Mouse (Mus musculus) megakaryocyte progenitor cell, adult 5-6 weeks (primary cell): ENCODE data around the gene Pcca. TPM values are rescaled to one million over a fixed set of nuclear protein-coding genes. Genes with fewer than 3 reads are reported as not detected.
A peak's percentile ranks its signal among the peaks of the same experiment; 100 is the strongest.

Experiments used
- ATAC-seq: replicated peaks from 2 replicates; pipeline ENCODE4 v1.8.0; 2016; ENCODE audit warnings: mild to moderate bottlenecking, moderate TSS enrichment, inconsistent platforms; ENCODE audit not compliant: poor library complexity
- total RNA-seq, 2 experiments: library from RNA; stranded (forward) in 1 of 2; stranded (reverse) in 1 of 2; fragments of 157-497, 149-512 nt in 1 of 2; fragments of 200-1000 nt in 1 of 2; gene quantifications; 2 replicates each; pipeline versions ENCODE4 v1.2.3 to v1.2.4; 2015 to 2017

Gene Pcca
- total RNA-seq, 2 experiments from 2014 or later, result 38.7 to 81.2 TPM

DNA sequence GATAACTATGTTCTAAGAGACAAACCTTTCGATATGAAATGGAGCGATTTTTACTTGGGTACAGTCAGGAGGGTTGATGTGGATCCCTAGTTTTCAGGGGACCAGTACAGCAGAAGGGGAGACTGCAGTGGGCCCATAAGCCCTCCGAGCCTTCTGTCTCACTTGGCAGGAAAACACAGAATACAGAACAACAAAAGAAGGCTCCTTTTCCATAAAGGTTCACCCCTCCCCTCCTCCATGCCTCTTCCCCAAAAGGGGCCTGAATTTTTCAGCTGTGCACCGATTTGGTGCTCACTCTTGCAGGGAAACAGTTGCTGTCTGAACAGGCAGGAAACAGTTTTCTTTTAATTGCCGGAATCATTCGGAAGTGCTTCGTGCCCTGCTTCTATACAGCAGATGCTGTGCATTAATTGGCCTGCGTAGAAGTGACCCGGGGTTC is 348.1 kb downstream of the Pcca start:
- ATAC-seq, result no peak

DNA sequence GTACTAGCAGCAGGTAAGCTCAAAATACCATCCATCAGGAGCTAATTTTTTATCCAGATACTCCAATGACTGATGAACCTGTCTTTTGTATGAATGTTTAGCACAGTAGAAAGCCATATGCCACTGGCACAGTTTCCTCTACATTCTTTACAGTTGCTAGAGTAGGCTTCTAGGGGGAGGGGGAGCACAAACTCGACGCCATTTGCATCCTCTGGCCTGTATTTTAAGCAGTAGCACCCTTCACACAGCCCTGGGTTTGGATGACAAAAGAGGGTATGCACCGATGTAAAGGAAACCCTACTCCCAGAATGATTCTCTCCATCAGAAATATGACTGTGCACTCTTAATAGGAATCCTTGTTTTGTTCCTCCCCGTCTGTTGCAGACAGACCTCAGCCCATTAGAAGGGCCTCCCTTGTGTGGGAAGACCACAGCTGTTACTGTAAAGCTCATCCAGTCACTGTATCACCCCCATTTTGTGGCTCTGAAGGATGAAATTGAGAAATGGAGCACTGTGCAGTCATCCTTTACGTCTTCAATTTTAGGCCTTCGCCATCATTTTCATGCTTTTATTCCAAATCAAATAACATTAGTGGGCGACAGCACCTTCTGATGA is 348.8 kb downstream of the Pcca start:
- ATAC-seq, result no peak

DNA sequence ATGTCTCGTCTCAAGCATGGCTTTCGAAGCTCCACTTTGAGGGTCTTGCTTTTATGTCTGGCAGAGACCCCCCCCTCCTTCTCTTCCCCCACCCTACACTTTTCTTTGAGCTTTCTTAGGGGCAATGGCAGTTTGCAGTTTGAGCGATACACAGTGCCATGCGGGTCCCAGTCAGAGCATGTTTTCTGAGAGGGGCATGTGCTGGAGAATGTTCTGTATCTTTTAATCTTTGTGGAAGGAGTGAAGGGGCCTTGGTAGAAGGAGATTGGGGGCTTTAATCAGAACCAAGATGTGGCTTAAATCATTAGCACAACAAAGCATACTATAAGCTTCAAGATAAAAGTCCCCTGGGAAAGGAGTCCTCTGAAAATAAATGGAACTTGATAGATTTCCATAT is 349.3 kb downstream of the Pcca start:
- no peak for ATAC-seq

DNA sequence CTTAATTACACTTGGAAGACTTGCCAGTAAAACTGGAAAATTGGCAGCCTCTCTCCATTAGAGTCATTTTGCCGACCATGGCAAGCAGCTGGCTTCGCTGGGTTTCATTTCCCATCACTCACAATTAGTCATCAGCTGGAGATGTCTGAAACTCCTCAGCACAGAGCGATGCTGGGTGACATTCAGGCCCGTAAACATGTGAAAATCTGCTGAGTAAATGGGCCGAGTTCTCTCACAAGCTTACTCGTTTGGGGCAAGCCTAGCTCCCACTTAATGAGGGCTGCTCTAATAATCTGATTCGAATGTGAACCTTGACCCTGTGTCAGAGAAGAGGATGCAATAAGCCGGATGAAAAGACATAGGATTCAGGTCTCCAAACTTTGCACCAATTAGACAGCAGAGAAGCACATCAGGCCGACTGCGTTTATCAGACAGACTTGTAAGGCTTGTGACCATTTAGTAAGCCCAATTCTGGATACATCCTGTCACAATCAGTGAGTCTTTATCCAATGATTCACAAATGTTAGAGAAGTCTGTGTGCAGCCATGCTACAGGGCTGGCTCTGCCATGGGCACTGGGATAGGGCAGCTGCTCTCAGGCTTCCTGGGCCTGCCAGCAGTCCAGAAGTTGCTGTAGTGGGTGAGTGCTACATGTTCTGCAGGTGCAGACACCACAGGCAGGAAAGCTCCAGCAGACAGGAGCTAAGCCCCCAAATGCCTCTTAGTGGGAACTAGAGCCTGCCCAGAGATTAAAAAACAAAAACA is 349.9 kb downstream of the Pcca start:
- ATAC-seq, result no peak

DNA sequence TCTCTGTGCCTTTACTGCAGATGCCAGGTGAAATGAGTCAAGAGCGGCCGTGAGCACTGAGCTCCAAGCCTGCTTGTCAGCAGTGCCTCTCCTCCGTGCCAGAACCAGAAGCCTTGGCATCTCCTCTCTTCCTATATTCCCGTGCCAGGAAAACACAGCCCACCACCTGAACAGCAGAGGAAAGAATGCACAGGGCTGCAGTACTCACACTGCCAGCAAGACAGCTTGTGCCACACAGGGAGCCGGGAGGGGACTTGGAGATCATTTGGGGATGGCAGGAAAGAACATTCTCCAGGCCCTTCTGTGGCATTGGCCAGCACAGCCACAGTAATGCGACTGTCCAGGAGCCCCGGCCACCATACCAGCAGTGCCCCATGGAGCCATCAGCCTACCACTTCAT is 351.8 kb downstream of the Pcca start:
- no peak for ATAC-seq

DNA sequence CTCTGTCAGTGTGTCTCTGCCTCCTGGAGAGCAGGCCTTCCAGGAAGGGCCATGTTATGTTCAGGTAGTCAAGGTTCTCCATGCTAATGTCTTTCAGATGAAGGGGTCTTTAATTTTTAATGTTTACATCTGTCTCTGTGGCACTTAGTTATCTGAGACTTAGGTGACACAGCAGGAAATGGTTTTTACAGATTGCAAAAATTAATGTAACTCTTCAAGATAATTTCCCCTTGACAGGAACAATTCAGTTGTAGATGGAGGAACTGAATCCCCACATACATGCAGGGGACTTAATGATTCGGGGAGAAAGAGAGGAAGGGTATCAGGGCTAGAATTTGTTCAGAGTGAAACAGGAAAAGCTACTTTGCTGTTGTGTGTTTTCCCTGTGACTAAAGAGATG is 353.2 kb downstream of the Pcca start:
- ATAC-seq, result no peak

DNA sequence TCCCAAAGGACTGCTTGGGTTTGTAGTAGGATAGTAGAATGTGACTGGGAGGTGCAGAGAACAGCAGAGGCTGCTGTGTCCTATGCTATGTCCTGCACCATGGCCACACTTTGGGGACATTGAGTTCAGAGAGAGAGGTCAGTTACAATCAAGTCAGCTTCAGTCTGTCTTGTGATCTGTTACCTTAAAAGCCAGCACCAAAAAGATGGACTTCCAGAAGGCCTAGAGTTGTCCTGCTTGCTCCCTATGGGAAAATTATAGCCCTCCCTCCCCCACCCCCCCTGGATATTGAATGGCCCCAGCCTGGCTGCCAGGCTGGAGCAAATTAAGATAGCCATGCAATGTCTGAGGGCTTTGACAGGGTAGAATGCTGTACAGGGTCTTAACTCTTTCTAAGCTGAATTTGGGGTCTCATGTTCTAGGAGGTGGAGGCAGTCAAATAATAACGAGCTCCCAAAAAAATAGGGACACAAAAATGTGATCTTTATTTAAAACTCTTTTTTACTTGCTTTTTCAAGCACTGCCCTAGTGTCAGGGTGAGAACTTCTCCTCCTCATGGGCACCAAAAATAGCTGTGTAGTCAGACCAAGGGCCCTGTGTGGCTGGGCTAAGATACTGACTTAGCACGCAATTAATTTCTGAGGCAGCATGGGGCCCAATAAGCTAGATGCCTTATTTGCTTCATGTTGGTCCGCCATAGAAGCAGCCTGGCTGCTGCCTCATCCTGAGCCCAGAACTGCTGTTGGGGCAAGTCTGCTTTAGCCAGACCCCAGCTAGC is 353.8 kb downstream of the Pcca start:
- ATAC-seq, result no peak

DNA sequence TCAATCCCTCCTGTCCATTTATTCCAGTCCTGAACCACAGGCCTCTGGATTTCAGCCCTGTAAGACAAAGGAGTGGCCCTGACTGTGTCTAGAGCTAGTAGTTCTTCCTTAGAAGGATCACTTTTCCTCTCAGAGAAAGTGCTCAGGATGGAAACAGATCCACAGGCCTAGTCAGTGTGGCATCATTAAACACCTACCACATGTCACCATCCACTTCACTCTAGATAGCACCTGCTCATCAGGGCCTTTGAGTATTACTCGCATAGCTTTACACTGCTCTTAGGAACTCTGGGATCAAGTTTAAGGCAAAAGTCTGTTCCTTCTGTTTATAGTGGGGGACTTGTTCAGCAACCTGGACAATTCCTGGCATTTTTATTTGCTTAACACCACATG is 354.4 kb downstream of the Pcca start:
- no peak for ATAC-seq

DNA sequence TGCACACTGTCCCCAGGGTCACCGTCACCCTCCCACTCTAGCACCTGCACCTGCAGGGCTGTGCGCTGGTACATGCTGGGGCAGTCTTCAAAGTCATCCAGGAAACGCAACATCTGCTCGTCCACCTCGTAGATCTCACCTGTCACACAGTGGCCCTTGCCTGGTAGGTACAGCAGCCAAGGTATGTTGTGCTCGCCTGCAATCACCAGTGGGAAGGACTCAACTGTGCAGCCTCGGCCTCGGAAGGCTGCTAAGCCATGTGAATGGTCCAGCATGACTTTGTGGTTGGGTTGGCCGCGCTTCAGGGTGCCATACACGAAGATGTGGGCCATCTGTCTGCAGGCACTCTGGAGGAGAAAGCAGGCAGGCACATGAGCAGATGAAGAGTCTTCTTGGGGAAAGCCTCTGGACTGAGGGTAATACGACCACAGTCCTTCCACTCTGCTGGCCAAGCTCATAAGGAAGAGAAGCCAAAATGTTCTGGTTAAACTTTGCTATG is 357.4 kb downstream of the Pcca start:
- ATAC-seq, result no peak

DNA sequence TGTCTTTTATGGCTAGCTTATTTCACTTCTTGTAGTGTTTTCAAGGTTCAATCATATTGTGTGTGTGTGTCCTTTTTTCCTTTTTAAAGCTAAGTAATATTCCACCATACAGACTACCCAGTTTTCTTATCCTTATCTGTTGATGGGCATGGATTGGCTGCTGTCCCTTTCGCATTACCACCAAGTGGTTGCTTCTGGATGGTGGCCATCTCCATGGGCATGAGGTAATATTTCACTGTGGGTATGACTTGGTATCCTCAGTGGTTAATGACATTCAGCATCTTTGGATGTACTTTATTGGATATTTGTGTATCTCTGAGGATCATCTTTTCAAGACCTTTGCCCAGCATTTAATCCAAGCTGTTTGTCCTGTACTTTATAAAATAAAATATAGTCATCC is 362.0 kb downstream of the Pcca start:
- no peak for ATAC-seq

DNA sequence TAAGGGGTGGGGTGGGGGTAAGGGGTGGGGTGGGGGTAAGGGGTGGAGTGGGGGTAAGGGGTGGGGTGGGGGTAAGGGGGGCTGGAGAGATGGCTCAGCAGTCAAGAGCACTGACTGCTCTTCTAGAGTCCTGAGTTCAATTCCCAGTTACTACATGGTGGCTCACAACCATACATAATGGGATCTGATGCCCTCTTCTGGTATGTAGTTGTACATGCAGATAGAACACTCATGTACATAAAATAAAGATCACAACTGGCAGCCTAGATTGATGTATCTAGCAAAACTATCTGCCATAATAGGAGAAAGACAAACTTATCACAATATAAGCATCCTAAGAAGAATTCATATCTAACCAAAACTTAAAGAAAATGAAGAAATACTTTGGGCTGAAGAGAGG is 364.4 kb downstream of the Pcca start:
- no peak for ATAC-seq

DNA sequence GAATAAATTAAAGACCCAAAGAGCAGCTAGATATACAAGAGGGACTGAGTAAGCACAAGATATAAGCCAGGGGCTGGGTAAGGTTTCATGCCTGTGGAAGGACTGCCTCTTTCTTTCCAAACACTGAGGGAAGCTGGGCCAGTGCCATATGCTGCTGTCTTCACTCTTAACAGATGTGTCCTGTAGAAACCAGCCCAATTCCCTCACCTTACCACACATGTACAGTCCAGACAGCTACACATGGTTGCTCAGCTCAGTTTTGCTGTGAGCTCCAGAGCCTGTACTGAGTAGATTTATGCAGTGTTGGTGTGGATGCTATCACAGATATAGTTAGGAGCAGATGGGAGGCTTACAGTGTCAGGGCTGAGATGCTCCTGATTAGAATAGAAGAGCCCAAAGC is 366.6 kb downstream of the Pcca start:
- ATAC-seq, result no peak

DNA sequence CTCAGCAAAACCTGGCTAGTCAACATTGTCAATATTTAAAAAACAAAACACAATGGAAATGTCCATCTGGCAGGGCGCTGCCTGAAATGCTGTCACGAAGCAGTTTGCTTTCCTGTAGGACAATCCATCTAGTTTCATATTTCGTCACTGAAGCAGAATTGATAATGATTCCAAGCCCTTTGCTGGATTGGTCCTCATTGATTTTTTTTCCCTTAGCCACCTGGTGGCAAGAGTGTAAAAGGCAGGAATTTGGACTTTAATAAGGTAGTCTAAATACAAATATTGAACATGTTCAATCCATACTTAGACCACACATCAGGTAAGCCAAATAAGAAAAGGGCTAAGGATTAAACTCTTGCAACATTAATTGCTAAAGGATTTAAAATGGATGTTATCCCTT is 367.1 kb downstream of the Pcca start:
- ATAC-seq, result no peak

DNA sequence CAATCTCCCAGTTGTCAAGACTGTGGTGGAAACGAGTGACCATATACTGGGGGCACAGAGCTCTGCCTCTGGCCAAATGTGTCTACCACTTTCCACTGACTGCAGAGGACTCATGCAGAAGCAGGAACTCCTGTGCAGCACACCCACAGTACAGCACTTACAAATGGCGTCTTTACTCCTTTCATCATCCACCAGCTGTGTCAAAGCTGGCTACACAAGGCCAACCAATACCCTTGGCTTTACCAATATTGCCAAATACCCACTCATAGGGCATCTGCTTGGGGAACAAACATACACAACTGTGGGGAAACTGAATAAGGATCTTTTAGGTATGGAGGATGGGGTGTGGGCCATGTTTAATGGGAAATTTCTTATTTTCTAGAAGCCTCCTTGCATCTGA is 367.6 kb downstream of the Pcca start:
- ATAC-seq, result 0 out of 2 replicates have a peak, but pooled peaks have one; percentile 23

DNA sequence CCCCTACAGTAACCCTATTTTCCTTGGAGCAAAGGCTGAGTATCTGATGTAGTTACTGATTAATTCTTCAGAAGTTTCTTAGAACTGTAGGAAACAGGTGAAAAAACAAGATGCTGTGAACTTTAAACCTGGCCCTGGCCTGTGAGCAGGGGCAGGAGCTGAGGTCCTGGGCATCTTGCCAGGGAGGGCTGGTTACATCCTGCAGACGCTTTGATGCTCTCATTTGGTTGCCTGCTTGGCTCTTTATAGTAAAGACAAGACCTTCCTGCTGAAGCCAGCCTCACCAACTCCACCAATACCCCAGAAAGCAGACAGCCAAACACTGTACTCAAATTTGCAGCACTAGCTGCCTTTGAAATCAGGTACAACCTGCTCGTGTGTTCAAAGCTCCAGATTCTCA is 368.0 kb downstream of the Pcca start:
- ATAC-seq, result 0 out of 2 replicates have a peak, but pooled peaks have one; percentile 27

DNA sequence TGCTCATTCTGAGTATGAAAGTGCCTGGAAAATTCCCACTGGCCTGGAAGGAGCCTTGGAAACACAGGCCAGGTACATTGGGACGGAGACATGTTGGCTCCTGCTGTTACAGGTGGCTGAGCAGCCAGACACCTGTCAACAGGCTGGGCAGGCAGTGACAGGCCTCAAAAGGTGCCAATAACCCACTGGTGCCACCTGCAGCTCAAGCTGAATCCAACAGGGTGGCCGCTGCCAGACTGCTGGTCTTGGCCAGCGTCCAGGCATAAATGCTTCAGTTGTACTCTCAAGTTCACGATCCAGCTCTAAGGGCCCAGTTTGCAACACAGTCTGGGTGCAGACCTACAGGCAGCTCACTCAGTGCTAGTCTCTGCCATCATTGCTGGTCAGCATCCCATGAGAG is 368.8 kb downstream of the Pcca start:
- peak; percentile 76 for ATAC-seq

DNA sequence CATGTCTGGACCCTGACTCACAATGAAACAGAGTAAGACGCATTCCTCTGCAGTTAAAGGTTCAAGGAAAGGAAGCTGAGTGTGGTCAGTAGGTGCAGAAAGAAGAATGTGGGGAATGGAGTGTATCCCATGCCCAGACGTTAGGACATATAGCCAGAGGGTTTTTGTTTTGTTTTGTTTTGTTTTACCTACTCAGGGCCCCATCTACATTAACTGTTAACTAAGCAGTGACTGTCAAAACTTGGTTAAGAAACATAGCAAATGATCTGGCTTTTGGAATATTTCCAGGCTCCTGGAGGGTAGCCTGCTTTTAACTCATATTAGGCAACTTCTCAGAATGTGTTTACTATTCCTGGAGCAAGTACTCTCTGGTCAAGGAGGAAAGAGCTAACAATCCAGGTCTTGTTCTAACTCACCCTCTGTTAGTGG is 369.8 kb downstream of the Pcca start:
- no peak for ATAC-seq

DNA sequence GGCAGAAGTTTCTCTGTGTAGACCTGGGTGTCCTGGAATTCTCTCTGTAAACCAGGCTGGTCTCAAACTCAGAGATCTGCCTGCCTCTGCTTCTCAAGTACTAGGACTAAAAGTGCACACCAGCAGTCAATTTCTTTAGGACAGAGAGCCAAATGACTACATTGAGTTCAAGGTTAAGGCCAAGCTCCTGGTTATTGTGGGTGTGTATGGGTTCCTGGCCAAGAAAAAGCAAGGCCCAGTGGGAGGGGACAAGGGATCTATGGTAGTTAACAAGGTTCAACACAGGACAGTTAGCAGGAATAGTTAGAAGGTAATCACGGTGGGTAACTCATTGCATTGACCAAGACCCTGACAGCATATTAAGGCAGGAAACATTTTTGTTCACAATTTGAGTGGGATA is 370.9 kb downstream of the Pcca start:
- no peak for ATAC-seq

DNA sequence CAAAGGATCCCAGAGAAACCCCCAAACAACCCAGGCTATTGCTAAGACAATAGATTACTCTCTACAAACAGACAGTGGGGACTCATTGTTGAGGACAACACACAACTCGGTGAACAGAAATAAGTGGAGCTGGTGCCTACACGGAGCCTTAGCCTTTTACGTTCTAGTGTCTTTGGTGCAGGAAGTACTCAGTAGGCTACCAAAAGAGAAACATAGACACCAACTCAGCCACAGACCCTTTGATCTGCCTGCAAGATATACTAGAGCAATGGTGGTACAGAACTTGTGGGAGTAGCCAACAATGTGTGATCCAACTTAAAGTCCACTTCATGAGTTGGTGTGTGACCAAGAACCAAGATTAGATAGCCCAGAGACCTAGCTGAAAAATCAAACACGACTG is 374.0 kb downstream of the Pcca start:
- ATAC-seq, result no peak

DNA sequence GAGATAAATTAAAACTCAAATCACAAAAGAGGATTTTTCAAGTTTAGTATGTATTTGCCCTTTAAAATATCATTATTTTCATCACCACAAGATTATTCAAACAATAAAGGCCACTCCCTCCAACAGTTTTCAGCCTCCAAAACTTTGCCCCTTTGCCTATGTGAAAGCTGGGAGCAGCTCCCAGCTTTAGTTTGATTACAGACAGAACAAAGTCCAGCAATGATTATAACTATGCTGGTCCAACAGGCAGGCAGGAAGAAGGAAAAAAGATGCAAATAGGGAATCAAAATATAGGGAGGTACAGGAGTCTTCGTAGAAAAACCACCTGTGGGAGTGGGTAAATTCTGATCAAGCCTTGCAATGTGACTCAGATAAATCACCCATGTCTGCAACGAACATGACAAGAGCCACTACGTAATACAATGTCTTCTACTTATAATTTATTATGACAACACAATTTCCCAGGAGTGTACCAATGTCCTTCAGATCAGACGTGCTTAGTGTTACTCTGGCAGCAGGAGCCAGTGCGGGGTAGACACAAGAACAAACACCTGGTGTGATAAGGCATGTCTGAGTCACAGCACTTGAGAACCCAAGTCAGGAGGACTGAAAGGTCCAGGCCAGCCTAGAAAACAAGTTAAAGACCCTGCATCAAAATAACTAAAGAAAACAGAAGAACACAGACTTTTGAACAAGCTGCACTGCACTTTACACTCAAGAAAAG is 375.4 kb downstream of the Pcca start:
- no peak for ATAC-seq

DNA sequence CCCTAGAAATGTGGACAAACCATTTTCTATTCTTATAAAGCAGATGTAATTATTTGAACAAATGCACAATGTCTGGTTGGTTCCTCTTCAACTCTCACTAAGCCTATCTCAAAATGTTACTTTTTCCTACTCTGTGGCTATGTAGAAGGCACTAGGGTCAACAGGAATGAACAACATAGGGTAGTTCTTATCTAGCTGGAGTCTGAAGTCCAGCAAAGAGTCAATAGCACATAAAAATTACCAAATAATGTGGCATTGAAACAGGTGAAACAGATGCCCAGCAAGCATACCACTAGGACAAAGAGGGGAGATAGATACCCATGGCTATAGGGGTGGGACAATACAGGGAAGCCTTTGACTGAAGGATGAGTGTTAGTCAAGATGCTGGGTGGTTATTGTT is 377.1 kb downstream of the Pcca start:
- ATAC-seq, result no peak
